Mouse (Mus musculus) thymus, postnatal 14 days (tissue): ENCODE measurements around the gene Hyal3.

Experiments
- DNase-seq: peaks from one replicate; pipeline ENCODE4 v3.0.0; 2021

Hyal3 gene

GRCm38 (mm10) chr9:107598385-107598784 lies 17.8 kb downstream of the Hyal3 start:
- no peak for DNase-seq

- no peak for DNase-seq
Measured at GRCm38 (mm10) chr9:107599433-107599832, 18.8 kb downstream of the Hyal3 start.

DNA sequence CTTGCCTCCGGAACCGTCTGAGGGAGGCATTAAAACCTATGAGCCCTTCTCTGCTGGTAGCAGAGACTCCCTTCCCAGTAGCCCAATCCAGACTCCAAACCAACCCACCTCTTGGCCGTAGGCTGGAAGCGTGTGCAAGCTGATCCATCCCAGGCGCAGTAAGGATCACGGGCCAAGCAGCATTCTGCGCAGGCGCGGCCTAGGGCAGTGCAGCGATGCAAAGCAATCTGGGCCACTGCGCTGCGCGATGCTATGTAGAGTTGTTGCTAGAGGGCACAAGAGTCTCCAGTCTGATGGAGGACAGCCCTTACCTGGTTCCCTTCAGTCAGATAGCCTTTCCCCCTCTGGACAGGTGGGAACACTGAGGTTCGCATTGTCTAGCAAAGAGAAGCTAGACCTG lies 19.2 kb downstream of the Hyal3 start:
- DNase-seq = no peak

DNA sequence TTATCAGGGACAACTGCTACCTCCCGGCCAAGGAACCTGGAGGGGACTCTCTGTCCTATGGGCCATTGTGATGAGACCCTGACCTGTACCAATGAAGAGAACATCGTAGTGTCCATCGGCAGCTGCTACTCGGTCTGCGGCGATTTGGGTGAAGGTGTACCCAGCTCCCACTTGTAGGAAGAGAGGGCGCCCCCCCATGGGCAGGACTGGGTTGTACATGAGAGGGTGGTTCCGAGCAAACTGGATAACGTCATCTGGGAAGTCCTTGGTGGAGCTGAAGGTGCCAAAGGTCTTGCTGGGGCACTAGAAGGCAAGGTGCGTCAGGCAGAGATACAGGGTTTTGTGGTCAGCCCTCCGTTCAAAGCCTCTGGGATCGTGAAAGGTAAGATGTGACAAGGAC lies 20.1 kb downstream of the Hyal3 start:
- DNase-seq = peak; percentile 38

DNA sequence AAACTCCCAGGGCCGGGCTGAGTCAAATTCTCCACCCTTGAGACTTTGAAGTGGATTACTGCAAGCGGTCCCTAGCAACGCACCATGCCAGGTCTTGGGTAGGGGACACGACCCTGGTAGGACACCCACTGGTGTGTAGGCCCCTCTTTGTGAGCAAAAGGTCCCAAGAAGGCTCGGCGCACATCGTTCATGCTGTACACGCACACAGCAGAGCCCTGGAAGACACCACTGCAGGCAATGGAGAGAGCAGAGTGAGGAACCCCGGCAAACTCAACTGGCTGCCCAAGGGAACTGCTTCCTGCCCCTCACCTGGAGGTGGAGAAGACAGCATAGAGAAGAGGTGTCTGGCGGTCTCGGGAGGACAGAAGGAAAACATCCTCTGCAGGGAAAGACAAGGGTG lies 20.7 kb downstream of the Hyal3 start:
- no peak for DNase-seq

GRCm38 (mm10) chr9:107602068-107602648 lies 21.5 kb downstream of the Hyal3 start:
- DNase-seq = peak; percentile 94

GRCm38 (mm10) chr9:107603251-107603650 lies 22.6 kb downstream of the Hyal3 start:
- DNase-seq = no peak

DNA sequence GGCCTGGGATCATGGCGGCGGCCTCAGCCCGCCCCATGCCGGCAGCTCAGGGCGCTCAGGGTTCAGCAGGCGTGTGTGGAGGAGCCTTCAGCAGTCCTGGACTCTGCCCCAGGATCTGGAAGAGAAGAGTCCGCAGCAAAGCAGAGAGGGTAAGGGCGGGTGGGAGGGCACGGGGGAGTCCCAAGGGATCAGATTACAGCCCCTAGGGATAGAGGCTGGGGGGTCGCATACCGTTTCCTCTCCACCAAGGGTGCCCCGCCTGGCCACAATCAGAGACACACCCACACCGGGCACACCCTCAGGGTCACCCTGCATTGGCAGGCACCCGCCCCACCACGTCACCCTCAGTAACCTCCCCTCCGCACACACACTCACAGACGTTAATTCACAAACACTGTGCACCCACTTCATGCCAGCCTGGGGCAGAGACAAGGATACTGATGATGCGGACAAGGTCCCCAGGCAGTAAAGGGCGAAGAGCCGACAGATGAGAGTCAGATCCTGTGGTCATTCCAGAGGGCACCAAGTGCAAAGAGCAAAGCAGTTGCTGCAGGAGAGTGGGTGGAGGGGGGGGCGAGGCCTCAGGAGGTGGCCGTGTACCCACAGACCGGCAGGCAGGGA lies 24.5 kb downstream of the Hyal3 start:
- no peak for DNase-seq

GRCm38 (mm10) chr9:107606591-107606990 lies 26.0 kb downstream of the Hyal3 start:
- DNase-seq = no peak

- no peak for DNase-seq
Measured at GRCm38 (mm10) chr9:107607036-107607435, 26.4 kb downstream of the Hyal3 start.

DNA sequence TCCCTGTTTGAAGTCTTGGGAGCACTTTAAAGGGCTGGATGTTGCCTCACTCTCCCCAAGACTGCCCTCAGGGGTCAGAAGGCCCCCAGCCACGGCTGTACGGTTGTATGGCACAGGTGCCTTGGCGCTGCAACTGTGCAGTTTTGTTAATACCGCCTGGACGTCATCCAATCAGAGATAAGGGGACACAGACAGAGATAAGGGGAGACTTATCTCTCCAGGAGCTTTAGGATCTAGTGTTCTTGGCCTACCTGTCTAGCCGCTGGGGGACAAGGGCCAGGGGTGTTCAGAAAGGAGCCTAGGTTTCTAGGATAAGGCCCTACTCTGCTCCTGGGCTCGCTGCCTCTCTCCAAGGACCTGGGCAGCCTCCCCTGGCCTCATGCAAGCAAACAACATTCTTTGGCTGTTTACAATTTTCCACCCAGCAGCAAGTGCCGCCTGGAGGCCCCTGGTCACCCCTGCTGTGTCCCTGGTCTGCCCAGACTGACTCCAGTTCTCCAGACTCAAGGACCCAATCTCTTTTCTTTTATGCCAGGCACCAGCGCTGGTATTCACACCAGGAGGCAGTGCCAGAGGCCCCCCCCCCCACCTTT lies 27.1 kb downstream of the Hyal3 start:
- DNase-seq = no peak

- no peak for DNase-seq
Measured at GRCm38 (mm10) chr9:107608741-107609432, 28.3 kb downstream of the Hyal3 start, which contains the start of gene Sema3b. Gene Sema3b (minus strand): TSS chr9:107609229.

- DNase-seq = no peak
Measured at GRCm38 (mm10) chr9:107609433-107609830, 28.8 kb downstream of the Hyal3 start.

GRCm38 (mm10) chr9:107611456-107612190 lies 31.0 kb downstream of the Hyal3 start:
- DNase-seq = no peak

- peak; percentile 98 for DNase-seq
Measured at GRCm38 (mm10) chr9:107612191-107612944, 31.8 kb downstream of the Hyal3 start.

GRCm38 (mm10) chr9:107612945-107613569 lies 32.4 kb downstream of the Hyal3 start:
- no peak for DNase-seq

DNA sequence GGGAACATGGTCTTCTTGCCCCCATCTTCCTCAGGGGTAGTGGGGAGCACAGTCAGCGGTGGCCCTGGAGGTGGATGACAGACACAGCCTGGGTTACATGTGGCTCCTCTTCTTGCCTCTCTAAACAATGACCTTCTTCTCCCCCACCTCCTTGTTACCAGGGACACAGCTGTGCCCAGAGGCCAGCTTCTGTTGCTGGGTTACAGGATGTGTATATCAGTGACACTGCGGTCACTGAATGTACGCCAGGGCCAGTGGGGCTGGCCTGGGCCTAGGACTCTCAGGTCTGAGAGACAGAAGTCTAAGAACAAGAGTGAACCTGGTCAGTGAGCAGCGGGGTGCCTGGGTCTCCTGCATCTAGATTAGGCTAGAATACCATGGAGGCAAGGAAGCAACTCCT lies 34.4 kb downstream of the Hyal3 start:
- DNase-seq = no peak

- no peak for DNase-seq
Measured at GRCm38 (mm10) chr9:107617461-107617860, 36.8 kb downstream of the Hyal3 start.

DNA sequence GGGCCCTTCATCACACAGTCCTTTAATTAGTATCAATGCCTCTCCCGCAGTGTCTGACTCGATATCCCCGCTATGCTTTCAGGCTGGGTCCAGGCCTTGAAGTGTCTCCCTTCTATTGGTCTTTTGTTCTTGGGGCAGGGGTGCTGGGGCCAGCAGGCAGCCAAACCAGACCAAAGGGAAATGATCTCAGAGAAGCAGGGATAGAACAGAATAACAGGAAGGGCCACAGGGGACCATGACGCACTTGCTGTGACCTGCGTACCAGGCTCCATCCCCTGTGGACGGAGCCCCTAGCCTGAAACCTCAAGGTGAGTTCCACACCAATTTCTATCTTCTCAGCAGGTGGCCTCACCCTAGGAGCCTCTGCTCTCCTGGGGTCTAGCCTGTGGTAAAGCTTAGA lies 37.5 kb downstream of the Hyal3 start:
- DNase-seq = no peak

DNA sequence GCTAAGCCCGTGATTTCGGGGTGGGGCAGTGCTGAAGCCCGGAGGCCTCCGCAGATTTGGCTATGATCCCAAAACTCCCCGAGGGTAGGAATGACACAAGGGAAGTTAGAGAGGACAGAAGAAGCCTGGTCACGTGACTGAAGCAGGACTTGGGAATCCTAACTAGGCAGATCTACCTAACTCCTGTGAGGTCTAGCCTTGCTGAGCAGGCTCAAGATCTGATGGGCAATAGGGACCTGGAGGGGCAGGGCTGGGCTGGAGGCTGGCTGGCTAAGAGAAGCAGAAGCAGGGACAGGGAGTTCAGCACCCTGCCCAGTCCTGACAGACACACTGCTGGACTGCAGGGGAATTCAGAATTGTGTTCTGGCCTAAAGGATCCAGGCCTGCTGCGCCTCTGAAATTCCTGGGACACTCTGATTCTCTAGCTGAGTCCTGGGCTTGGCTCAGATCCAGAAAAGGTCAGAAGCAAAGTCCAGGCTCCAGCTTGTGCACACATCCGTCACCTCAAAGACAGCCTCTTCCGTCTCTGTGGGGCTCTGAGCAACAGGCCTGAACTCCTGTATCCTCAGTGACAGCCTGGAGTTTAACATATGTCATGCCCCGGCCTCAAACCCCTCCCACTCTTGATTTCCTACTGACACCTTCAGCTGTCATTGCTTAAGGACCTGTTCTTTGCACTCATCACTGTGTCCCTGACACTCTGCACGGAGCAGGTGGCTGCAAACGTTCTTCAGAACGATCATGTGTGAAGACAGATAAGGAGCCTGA lies 38.3 kb downstream of the Hyal3 start:
- DNase-seq = no peak

GRCm38 (mm10) chr9:107619546-107619879 lies 38.9 kb downstream of the Hyal3 start:
- DNase-seq = no peak
